Mouse (Mus musculus) left cerebral cortex, adult 8-10 months (tissue): ENCODE measurements around the gene Flot1. TPM values are rescaled to one million over a fixed set of nuclear protein-coding genes. Genes with fewer than 3 reads are reported as not detected.

ENCODE experiments used
- DNase-seq, 2 experiments: peaks; one replicate each; pipeline ENCODE4 v3.0.0; 2022; ENCODE audit warnings: low spot score in 2 of 2
- total RNA-seq, 4 experiments: library from RNA; stranded (reverse); gene quantifications; 2 replicates each; pipeline ENCODE4 v1.2.4; 2022

Flot1 gene
- total RNA-seq = 100 to 1,000 TPM; 118 to 151 (median 137) TPM

- DNase-seq = peak; percentile 57 to 75
Measured at GRCm38 (mm10) chr17:35822964-35823937, at the start of gene Flot1. Gene Flot1 (plus strand): TSS chr17:35823230.

DNA sequence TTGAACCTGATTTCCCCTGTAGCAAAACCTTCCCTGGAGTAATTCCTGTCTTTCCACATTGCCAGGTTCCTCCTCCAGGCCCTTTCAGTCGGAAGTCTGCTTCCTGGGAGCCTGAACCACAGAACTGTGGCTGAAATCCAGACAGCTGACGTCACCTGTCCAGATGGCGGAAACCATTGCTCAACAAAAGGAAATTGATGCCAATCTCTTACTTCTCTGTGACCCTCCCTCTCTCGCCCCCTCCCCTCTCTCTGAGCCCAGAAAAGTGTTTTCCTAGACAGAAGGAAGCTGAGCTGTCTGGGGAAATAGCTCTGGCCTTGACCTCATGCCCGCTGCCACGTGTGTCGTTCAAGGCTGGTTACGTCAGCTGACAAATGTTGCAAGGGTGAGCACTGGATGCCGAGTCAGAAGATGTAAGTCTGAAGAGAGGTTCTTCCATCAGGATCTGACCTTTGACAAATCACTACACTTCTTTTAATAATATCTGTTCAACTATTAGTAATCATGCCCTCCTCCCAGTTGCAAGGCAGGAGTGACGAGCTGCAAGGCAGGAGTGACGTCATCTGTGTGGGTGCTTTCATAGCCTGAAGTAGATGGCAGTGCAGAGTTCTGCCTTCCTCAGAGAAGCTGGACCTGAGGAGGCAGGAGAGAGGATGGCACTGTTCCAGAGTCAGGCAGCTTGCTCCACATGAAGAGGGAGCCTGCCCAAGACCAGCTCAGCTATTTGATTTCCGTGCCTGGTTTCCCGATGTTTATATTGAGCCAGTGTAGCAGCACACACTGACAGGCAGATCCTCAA, 46.0 kb upstream of the Flot1 start:
- peak; percentile 48 to 76 for DNase-seq

DNA sequence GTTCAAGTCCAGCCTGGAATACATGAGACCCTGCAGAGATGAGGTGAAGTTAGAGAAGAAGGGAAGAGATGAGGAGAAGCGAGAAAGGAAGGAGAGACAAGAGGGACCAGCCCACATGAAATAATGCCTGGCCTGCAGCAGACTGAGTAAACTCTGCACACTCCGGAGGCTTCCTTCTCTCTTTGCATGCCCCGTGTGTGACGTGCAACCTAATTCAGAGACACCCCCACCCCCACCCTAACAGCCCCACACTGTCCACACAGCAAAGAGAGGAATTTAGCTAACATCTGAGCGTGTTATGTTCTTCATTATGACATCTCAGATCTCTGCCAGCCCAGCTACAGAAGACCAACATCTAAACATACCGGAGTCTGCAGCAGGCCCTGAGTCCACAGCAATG, 44.1 kb upstream of the Flot1 start:
- DNase-seq = no peak

GRCm38 (mm10) chr17:35779466-35780205, 43.4 kb upstream of the Flot1 start:
- no peak for DNase-seq

DNA sequence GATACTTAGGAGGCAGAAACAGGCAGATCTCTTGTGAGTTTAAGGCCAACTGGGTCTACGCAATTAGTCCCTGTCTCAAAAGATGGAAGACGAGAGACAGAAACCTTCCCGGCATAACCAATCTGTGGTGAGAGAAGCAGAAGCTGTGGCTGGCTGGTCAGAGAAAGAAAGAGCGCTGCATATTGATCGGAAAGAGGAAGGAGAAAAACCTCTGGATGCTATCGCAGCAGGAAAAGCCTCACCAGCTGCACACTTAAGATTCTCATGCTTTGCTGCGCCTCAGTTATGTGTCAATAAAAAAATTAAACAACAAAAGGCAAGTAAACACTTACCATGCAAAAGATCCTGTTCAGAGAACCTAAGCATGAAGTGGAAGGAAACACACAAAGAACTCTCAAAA, 42.7 kb upstream of the Flot1 start:
- DNase-seq = no peak

- DNase-seq = no peak
Measured at GRCm38 (mm10) chr17:35782398-35782797, 40.6 kb upstream of the Flot1 start.

GRCm38 (mm10) chr17:35782924-35783323, 40.1 kb upstream of the Flot1 start:
- no peak for DNase-seq

- peak in 1 of 2 experiments; percentile 28 for DNase-seq
Measured at GRCm38 (mm10) chr17:35783944-35784343, 39.1 kb upstream of the Flot1 start.

DNA sequence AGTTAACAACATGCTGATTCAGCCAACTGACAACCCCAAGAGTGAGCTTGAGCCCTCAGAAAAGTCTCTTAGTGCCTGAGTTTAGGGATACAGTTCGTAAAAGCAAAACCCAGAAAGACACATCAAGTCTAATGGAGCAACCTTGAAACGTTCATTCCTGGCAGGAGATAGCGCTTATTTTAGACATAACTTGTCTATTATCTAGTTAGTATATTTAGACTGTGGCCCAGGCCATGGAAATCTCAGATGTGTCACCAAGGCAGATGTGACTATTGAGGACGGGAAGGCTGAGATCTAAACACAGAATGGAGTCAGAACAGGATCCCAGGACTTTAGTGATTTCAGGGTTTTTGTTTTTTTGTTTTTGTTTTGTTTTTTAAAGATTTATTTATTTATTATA, 37.9 kb upstream of the Flot1 start:
- DNase-seq = no peak

- DNase-seq = no peak
Measured at GRCm38 (mm10) chr17:35787493-35787892, 35.5 kb upstream of the Flot1 start.

DNA sequence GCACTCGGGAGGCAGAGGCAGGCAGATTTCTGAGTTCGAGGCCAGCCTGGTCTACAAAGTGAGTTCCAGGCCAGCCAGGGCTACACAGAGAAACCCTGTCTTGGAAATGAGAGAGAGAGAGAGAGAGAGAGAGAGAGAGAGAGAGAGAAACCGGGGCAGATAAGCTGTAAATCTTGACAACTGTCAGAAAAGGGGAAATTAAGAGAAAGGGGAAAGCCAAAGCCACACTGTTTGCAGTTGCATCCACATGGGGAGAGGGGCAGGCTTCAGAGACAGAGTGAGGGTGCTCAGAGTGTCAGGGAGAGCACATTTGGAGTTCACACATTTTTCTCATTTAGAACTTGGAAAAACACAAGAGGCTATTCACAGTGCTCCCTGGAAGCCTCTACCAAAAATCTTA, 35.0 kb upstream of the Flot1 start:
- DNase-seq = no peak

GRCm38 (mm10) chr17:35790933-35791332, 32.1 kb upstream of the Flot1 start:
- no peak for DNase-seq

- DNase-seq = no peak
Measured at GRCm38 (mm10) chr17:35792837-35793236, 30.2 kb upstream of the Flot1 start.

DNA sequence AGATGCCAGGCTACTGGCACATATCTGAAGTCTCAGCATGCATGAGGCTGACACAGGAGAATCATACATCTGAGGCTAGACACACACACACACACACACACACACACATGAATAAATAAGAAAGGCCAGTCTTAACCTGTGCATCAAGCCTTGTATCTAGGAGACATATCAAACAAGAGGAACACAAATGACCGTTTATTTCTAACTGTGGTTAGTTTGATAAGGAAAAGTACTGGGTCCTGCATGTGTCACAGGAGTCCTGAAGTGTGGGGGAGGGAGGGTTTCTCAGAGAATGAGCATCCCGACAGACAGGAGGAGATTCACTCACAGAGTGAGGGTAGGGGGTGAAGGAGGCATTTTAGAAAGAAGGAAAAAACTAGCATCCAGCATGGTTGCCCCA, 27.9 kb upstream of the Flot1 start:
- no peak for DNase-seq

DNA sequence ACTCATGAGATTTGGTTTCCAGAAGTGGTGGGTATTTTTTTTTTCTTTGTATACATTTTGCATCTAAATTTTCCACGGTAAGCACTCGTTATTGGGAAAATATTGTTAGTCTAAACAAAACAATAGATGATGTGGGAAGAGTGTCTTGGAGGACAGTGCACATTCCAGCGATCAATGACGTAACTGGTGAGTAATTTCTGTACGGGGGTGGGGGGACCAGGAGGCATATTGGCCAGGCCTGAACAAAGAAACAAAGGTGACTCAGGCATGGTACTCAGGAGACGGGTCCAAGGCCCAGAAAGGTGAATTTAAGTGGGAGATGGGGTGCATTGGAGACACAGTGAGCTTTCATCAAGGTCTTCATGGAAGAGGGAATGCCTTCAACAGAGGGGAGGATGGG, 27.4 kb upstream of the Flot1 start:
- no peak for DNase-seq

- DNase-seq = no peak
Measured at GRCm38 (mm10) chr17:35796835-35797234, 26.2 kb upstream of the Flot1 start.

- no peak for DNase-seq
Measured at GRCm38 (mm10) chr17:35800905-35801304, 22.1 kb upstream of the Flot1 start.

DNA sequence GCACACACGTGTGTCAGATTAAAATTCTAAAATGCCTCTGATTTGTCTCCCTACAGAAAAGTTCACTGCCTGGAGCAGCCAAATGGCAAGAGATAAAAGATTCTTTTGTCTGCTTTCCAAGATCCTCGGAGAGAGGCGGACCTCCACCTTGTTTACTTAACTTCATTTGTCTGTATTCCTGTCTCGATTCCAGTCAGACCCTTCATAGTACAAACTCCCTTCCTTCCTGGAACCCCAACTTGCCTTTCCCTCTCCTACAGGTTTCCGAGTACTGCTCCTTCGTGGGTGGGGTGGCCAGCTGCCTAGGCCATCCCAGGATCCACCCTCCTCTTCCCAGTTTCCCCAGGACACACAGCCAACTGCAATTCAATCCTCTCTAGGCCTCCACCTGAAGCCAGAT, 20.0 kb upstream of the Flot1 start:
- DNase-seq = no peak

DNA sequence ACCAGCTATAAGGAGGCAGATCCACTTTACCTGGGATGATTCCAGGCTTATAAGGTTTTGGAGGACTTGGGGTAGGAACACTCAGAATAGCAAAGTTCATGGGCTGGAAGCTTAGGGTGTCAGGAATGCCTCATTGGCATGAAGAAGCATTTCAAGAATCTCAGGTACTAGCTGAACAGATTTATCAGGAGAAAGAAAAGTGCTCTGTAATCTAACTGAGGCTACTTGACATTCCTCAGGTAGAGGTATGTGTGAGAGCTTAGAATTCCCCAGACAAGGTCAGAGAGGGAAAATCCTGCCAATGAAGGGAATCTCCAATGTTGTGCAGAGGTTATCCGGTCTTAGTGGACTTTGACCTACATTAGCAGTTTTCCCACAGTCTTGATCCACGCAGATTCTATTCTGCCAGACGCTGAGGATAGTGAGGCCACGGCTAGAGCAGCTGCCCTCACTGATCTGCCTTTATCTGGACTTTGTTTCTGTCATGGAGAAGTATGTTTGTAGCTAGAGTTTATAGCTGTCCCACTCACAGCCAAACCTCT, 19.1 kb upstream of the Flot1 start:
- DNase-seq = no peak

DNA sequence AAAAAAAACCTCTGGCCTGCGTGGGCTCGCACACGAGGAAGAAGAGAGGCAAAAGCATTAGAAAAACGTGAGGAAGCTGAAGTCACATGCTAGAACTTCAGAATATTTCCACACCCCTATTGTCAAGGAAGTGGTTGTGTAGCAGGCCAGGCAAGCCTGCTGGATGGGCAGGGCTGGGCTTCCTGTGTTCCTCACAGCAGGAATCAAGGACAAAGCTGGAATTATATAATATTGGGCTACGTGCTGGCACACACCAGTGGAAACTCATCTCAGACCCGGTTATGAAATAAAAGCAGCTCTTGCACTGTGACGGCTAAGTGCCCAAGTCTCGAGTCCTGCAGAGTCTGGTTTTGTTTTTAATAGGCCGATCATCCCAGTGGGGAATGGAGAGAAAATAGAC, 15.0 kb upstream of the Flot1 start:
- no peak for DNase-seq

DNA sequence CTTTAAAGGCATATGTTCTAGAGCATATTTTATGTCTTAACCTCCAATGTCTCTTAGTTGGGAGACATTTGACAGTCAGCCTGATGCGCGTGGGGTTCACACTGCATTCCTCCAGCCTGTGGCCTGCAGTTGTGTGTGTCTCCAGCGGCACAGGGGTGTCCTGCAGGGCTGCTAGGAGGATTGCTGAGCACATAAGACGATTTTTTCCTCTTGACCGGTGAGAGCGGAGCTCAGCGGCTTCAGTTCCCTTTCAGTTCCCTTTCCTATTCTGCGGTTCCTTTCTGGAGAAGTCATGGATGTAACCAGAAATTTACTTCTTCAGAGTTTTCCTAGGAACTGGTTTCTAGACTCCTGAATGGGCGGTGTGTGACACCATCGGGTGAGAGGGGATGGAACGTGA, 13.6 kb upstream of the Flot1 start:
- no peak for DNase-seq
